Mouse (Mus musculus) olfactory bulb, adult 2 months (tissue): ENCODE data around the gene Flywch2.

ENCODE experiments used
- CTCF ChIP-seq: fragments of 200-500 bp; IDR thresholded peaks from 2 replicates; pipeline ENCODE4 v1.5.1; 2012; ENCODE audit warnings: low read depth, mild to moderate bottlenecking, low read length, moderate library complexity; ENCODE audit not compliant: insufficient read depth
- POLR2A ChIP-seq: fragments of 200-500 bp; IDR thresholded peaks from 2 replicates; pipeline ENCODE4 v1.6.1; 2012; ENCODE audit warnings: mild to moderate bottlenecking, low read depth, low read length, moderate library complexity; ENCODE audit not compliant: insufficient read depth

DNA sequence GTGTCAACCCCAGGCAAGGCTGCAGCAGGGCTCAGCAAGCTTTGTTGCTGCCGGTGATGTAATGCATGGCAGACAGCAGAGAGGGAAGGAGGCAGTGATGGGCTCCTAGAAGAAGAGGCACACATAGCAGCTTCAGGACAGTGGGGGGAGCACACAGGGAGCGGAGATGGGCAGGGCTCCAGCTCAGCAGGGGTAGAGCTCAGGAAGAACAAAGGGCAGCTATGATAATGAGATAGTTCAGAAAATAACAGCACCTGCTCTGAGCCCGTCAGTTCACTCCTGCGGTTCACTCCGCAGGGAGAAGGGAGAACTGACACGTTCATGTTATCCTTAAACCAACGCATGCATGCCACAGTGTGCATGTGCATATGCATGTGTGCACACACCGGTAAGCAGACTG is 27.1 kb downstream of the Flywch2 start:
- TF ChIP-seq POLR2A (no peak), CTCF (no peak)
